Mouse (Mus musculus): ENCODE data around the gene Ablim1. TPM values are rescaled to one million over a fixed set of nuclear protein-coding genes. Genes with fewer than 3 reads are reported as not detected.

Gene Ablim1
- polyA plus RNA-seq, 1 experiment from 2014 or later, result 46.9 TPM

DNA sequence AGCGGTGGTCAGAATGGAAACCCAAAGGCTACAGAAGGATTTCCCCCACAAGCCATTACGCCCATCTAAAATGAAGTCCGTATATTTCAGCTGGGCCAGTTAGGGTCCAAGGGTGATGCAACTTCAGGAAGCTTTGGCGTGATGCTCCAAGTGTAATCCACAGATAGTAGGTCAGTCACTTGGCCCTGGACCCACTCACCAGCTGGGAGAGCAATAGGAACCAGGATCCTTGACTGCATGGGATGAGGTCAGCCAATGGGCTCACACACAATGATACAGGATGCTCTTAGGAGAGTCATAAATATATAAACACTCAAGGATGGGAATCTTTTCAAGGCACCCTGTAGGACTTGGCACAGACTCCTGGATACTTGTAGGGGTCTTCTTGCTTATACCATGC, 309.7 kb downstream of the Ablim1 start:
- Histone ChIP-seq H3K4me3 (ENCODE audit: control insufficient read depth in 1 of 2, insufficient read depth in 1 of 2, low read depth in 1 of 2, low read length in 2 of 2) (no peak overlapping the region), H3K9ac (ENCODE audit: low read length) (no peak overlapping the region), H3K4me2 (ENCODE audit: low read length) (no peak overlapping the region), H3K27ac (replicated peaks in 1 of 2; ENCODE audit: control insufficient read depth in 1 of 2, insufficient read depth in 1 of 2, low read depth in 2 of 2, low read length in 2 of 2) (no peak overlapping the region), H3K9me3 (ENCODE audit: control insufficient read depth, low read length) (no peaks in the 10 kb centered on the region), H3K36me3 (ENCODE audit: control insufficient read depth, insufficient read depth, low read length) (no peaks in the 10 kb centered on the region), H3K27me3 (ENCODE audit: control insufficient read depth, insufficient read depth, low read length) (peaks cover 32% of the 10 kb centered on the region), H3K4me1 (ENCODE audit: control insufficient read depth in 2 of 2, insufficient read depth in 2 of 2, low read length in 2 of 2) (peaks cover 0 to 7% of the 10 kb centered on the region in 2 experiments; a peak in 3 of 4 replicates)
- 91% methylated on average over 4 of the region's 4 CpGs for WGBS
- ATAC-seq (ENCODE audit: insufficient number of reproducible peaks, insufficient read depth, low FRiP score, low read depth), result no peak

DNA sequence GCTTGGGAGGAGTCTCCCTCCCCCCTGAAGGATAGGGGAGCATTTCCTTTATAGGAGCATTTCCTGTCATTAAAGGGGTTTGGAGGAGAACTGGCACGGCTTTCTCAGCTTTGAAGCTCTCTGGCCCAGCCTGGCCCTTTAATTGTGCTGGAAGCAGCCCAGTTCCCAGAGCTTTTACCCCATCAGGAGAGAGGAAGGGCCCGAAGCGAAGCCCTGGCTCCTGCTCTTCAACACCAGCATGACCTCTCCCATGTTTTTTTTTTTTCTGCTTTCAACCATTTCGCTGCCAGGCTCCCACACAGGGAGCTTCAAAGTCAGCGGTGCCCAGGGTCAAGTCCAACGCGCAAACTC, 311.3 kb downstream of the Ablim1 start:
- peak overlapping the region; percentile 11; the same call in 1 of the 2 replicates for H3K9ac ChIP-seq (ENCODE audit: low read length)
- H3K27me3 ChIP-seq (ENCODE audit: control insufficient read depth, insufficient read depth, low read length), result peaks cover 19% of the 10 kb centered on the region
- no peak overlapping the region for H3K4me3 ChIP-seq (ENCODE audit: control insufficient read depth in 1 of 2, insufficient read depth in 1 of 2, low read depth in 1 of 2, low read length in 2 of 2)
- no peak overlapping the region for H3K4me2 ChIP-seq (ENCODE audit: low read length)
- peaks cover 0 to 7% of the 10 kb centered on the region in 2 experiments; a peak in 3 of 4 replicates for H3K4me1 ChIP-seq (ENCODE audit: control insufficient read depth in 2 of 2, insufficient read depth in 2 of 2, low read length in 2 of 2)
- H3K9me3 ChIP-seq (ENCODE audit: control insufficient read depth, low read length), result no peaks in the 10 kb centered on the region
- WGBS, result 52% methylated on average over 7 of the region's 7 CpGs
- H3K36me3 ChIP-seq (ENCODE audit: control insufficient read depth, insufficient read depth, low read length), result no peaks in the 10 kb centered on the region
- no peak overlapping the region for H3K27ac ChIP-seq (replicated peaks in 1 of 2; ENCODE audit: control insufficient read depth in 1 of 2, insufficient read depth in 1 of 2, low read depth in 2 of 2, low read length in 2 of 2)
- no peak for ATAC-seq (ENCODE audit: insufficient number of reproducible peaks, insufficient read depth, low FRiP score, low read depth)

DNA sequence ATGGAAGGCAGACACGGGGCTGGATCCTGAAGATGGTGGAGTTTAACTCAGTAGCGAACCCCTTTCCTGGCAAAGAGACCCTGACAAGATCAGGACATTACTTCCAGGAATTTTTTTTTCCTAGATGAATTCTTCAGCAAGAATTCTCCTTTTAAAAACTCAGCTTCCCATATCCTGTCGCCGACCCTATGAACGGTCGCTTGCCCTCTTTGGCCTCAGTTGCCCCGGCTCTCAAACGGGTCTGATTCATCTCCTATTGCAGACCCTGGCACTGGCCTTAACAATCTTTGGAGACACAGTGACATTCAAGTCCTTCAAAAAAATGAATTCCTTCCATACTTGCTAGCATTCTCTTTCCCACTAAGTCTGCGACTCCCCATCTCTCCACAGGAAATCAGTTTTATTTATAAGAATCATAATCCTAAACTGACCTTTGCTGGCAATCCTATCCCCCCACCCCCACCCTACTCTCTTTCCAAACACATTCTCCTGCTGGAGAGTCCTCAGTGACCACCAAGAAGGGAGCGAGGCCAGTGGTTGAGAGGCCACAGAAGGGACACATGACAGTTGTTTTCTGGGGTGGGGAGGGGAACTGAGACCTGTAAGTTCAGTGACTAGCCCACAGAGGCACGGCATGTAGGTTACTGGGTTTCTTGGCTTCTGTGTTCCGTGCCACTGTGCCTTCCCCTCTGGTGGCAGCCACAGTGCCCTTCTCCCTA, 311.8 kb downstream of the Ablim1 start:
- ATAC-seq (ENCODE audit: insufficient number of reproducible peaks, insufficient read depth, low FRiP score, low read depth), result no peak
- no peak overlapping the region for H3K4me2 ChIP-seq (ENCODE audit: low read length)
- no peaks in the 10 kb centered on the region for H3K36me3 ChIP-seq (ENCODE audit: control insufficient read depth, insufficient read depth, low read length)
- H3K27ac ChIP-seq (replicated peaks in 1 of 2; ENCODE audit: control insufficient read depth in 1 of 2, insufficient read depth in 1 of 2, low read depth in 2 of 2, low read length in 2 of 2), result no peak overlapping the region
- WGBS, result 73% methylated on average over 12 of the region's 12 CpGs
- H3K27me3 ChIP-seq (ENCODE audit: control insufficient read depth, insufficient read depth, low read length), result peaks cover 15% of the 10 kb centered on the region
- peaks cover 0 to 7% of the 10 kb centered on the region in 2 experiments; a peak in 2 of 4 replicates for H3K4me1 ChIP-seq (ENCODE audit: control insufficient read depth in 2 of 2, insufficient read depth in 2 of 2, low read length in 2 of 2)
- no peaks in the 10 kb centered on the region for H3K9me3 ChIP-seq (ENCODE audit: control insufficient read depth, low read length)
- no peak overlapping the region for H3K4me3 ChIP-seq (ENCODE audit: control insufficient read depth in 1 of 2, insufficient read depth in 1 of 2, low read depth in 1 of 2, low read length in 2 of 2)
- peak overlapping the region; percentile 11; the same call in 1 of the 2 replicates for H3K9ac ChIP-seq (ENCODE audit: low read length)

DNA sequence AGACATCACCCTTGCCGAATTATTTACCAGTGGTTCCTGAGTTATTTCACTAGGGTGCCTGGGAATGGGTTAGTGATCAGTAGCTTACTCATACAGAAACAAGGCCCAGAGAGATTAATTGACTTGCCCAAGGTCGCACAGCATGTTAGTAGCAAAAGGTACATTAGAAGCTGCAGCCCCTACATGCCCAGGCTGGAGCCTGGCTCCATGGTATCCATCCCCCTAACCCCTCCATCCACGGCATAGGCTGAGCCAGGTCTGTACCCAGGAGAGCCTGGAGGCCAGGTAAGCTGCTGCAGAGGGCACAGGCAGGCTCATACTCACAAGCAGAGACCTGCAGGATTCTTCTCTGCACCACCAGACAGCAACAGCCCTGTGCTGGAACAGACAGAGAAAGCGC, 312.8 kb downstream of the Ablim1 start:
- no peaks in the 10 kb centered on the region for H3K36me3 ChIP-seq (ENCODE audit: control insufficient read depth, insufficient read depth, low read length)
- H3K9me3 ChIP-seq (ENCODE audit: control insufficient read depth, low read length), result no peaks in the 10 kb centered on the region
- peaks cover 6 to 13% of the 10 kb centered on the region in 2 experiments for H3K4me1 ChIP-seq (ENCODE audit: control insufficient read depth in 2 of 2, insufficient read depth in 2 of 2, low read length in 2 of 2)
- H3K9ac ChIP-seq (ENCODE audit: low read length), result no peak overlapping the region
- H3K4me2 ChIP-seq (ENCODE audit: low read length), result no peak overlapping the region
- WGBS, result 83% methylated on average over 4 of the region's 4 CpGs
- H3K27me3 ChIP-seq (ENCODE audit: control insufficient read depth, insufficient read depth, low read length), result peaks cover 5% of the 10 kb centered on the region
- H3K4me3 ChIP-seq (ENCODE audit: control insufficient read depth in 1 of 2, insufficient read depth in 1 of 2, low read depth in 1 of 2, low read length in 2 of 2), result no peak overlapping the region
- H3K27ac ChIP-seq (replicated peaks in 1 of 2; ENCODE audit: control insufficient read depth in 1 of 2, insufficient read depth in 1 of 2, low read depth in 2 of 2, low read length in 2 of 2), result no peak overlapping the region
- no peak for ATAC-seq (ENCODE audit: insufficient number of reproducible peaks, insufficient read depth, low FRiP score, low read depth)

DNA sequence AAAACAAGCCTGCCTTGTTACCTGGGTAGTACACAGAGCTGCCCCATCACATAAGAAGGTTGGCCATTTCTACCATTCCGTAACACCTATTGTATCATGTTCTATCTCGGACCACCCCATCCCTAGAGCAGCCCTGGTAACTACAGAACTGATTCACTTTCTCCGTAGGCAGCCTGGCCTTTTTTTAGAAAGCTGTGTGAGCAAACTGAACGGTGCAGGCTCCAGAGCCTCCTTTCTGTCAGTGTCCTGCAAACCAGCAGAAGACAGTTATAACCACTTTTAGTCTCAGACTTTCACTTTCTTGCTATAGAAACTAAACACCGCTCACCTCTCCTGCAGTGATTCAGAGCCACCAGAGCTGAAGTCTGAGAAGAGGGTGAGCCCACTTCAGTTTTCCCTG, 314.1 kb downstream of the Ablim1 start:
- Histone ChIP-seq H3K36me3 (ENCODE audit: control insufficient read depth, insufficient read depth, low read length) (no peaks in the 10 kb centered on the region), H3K27ac (replicated peaks in 1 of 2; ENCODE audit: control insufficient read depth in 1 of 2, insufficient read depth in 1 of 2, low read depth in 2 of 2, low read length in 2 of 2) (no peak overlapping the region), H3K4me3 (ENCODE audit: control insufficient read depth in 1 of 2, insufficient read depth in 1 of 2, low read depth in 1 of 2, low read length in 2 of 2) (no peak overlapping the region), H3K9ac (ENCODE audit: low read length) (no peak overlapping the region), H3K4me1 (ENCODE audit: control insufficient read depth in 2 of 2, insufficient read depth in 2 of 2, low read length in 2 of 2) (peaks cover 6 to 16% of the 10 kb centered on the region in 2 experiments), H3K4me2 (ENCODE audit: low read length) (no peak overlapping the region), H3K27me3 (ENCODE audit: control insufficient read depth, insufficient read depth, low read length) (no peaks in the 10 kb centered on the region), H3K9me3 (ENCODE audit: control insufficient read depth, low read length) (no peaks in the 10 kb centered on the region)
- no peak for ATAC-seq (ENCODE audit: insufficient number of reproducible peaks, insufficient read depth, low FRiP score, low read depth)
- WGBS, result 55% methylated on average over 5 of the region's 5 CpGs

DNA sequence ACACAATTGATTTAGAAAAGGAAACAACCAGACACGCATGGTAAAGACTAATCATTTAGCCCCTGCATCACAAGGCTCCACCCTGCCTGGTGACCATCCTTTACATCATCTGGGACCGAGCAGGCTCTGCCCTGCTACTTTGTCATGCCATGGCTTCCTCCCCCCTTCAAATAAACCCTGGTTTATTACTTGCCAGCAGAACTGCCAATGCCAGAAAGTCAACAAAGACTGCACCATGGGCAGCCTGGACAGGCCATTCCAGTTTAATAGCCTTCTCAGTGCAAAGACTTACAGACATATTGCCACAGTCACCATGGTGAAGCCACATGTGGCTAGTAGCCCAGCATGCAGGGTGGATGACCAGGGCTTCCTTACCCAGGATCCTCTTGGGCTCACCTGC, 314.9 kb downstream of the Ablim1 start:
- no peak for ATAC-seq (ENCODE audit: insufficient number of reproducible peaks, insufficient read depth, low FRiP score, low read depth)
- peaks cover 6 to 16% of the 10 kb centered on the region in 2 experiments for H3K4me1 ChIP-seq (ENCODE audit: control insufficient read depth in 2 of 2, insufficient read depth in 2 of 2, low read length in 2 of 2)
- H3K4me2 ChIP-seq (ENCODE audit: low read length), result no peak overlapping the region
- H3K27me3 ChIP-seq (ENCODE audit: control insufficient read depth, insufficient read depth, low read length), result no peaks in the 10 kb centered on the region
- no peaks in the 10 kb centered on the region for H3K9me3 ChIP-seq (ENCODE audit: control insufficient read depth, low read length)
- no peak overlapping the region for H3K27ac ChIP-seq (replicated peaks in 1 of 2; ENCODE audit: control insufficient read depth in 1 of 2, insufficient read depth in 1 of 2, low read depth in 2 of 2, low read length in 2 of 2)
- H3K36me3 ChIP-seq (ENCODE audit: control insufficient read depth, insufficient read depth, low read length), result no peaks in the 10 kb centered on the region
- WGBS, result 86% methylated on average over 2 of the region's 2 CpGs
- H3K9ac ChIP-seq (ENCODE audit: low read length), result no peak overlapping the region
- no peak overlapping the region for H3K4me3 ChIP-seq (ENCODE audit: control insufficient read depth in 1 of 2, insufficient read depth in 1 of 2, low read depth in 1 of 2, low read length in 2 of 2)

DNA sequence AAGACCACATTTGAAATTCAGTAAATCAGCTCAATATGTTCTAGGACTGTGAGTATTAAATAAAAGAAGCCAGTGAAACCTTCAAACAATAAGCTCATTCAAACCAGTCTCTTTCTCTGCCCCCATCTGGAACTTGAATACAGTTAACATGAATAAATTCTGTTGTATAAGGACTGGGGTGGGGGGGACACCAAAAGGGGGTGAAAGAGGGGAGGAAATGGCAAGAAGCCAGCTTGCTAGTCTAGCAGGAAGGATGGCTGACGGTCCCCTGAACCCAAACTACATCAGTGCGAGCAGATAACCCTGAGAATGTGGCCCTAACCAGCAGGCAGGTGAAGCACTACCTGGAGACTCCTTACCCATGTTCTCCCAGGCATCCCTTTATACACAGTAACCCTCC, 315.8 kb downstream of the Ablim1 start:
- Histone ChIP-seq H3K4me1 (ENCODE audit: control insufficient read depth in 2 of 2, insufficient read depth in 2 of 2, low read length in 2 of 2) (peaks cover 6 to 16% of the 10 kb centered on the region in 2 experiments), H3K4me3 (ENCODE audit: control insufficient read depth in 1 of 2, insufficient read depth in 1 of 2, low read depth in 1 of 2, low read length in 2 of 2) (no peak overlapping the region), H3K9ac (ENCODE audit: low read length) (no peak overlapping the region), H3K4me2 (ENCODE audit: low read length) (no peak overlapping the region), H3K9me3 (ENCODE audit: control insufficient read depth, low read length) (no peaks in the 10 kb centered on the region), H3K27ac (replicated peaks in 1 of 2; ENCODE audit: control insufficient read depth in 1 of 2, insufficient read depth in 1 of 2, low read depth in 2 of 2, low read length in 2 of 2) (no peak overlapping the region), H3K27me3 (ENCODE audit: control insufficient read depth, insufficient read depth, low read length) (no peaks in the 10 kb centered on the region), H3K36me3 (ENCODE audit: control insufficient read depth, insufficient read depth, low read length) (no peaks in the 10 kb centered on the region)
- 69% methylated on average over 2 of the region's 2 CpGs for WGBS
- no peak for ATAC-seq (ENCODE audit: insufficient number of reproducible peaks, insufficient read depth, low FRiP score, low read depth)

DNA sequence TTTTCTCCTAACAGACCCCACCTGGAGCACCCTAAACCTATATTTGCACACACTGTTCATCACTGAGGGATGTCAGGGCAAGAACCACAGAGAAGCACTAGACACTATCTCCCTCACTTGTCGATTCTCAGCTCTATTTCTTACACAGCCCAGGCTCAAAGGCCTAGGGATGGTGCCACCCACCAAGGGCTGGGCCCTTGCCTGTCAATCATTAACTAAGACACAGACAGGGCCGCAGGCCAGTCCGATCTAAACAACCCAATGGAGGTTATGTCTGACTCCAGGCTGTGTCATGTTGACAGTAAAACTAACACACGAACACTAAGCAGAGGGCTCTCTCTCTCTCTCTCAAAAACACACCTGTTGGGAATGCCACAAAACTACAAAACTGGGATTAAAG, 316.4 kb downstream of the Ablim1 start:
- no peak overlapping the region for H3K27ac ChIP-seq (replicated peaks in 1 of 2; ENCODE audit: control insufficient read depth in 1 of 2, insufficient read depth in 1 of 2, low read depth in 2 of 2, low read length in 2 of 2)
- H3K4me1 ChIP-seq (ENCODE audit: control insufficient read depth in 2 of 2, insufficient read depth in 2 of 2, low read length in 2 of 2), result peaks cover 7 to 15% of the 10 kb centered on the region in 2 experiments
- no peak for ATAC-seq (ENCODE audit: insufficient number of reproducible peaks, insufficient read depth, low FRiP score, low read depth)
- no peak overlapping the region for H3K4me2 ChIP-seq (ENCODE audit: low read length)
- H3K36me3 ChIP-seq (ENCODE audit: control insufficient read depth, insufficient read depth, low read length), result no peaks in the 10 kb centered on the region
- H3K9me3 ChIP-seq (ENCODE audit: control insufficient read depth, low read length), result no peaks in the 10 kb centered on the region
- no peak overlapping the region for H3K4me3 ChIP-seq (ENCODE audit: control insufficient read depth in 1 of 2, insufficient read depth in 1 of 2, low read depth in 1 of 2, low read length in 2 of 2)
- no peak overlapping the region for H3K9ac ChIP-seq (ENCODE audit: low read length)
- H3K27me3 ChIP-seq (ENCODE audit: control insufficient read depth, insufficient read depth, low read length), result no peaks in the 10 kb centered on the region
- 88% methylated on average over 4 of the region's 4 CpGs for WGBS
